Mouse (Mus musculus) G1E (cell line): ENCODE data around the gene Ddi2. TPM values are rescaled to one million over a fixed set of nuclear protein-coding genes. Genes with fewer than 3 reads are reported as not detected.
A peak's percentile ranks its signal among the peaks of the same experiment; 100 is the strongest.

ENCODE experiments used
- ATAC-seq: 2 replicates; pipeline ENCODE4 v1.8.0; 2016; ENCODE audit warnings: mild to moderate bottlenecking; ENCODE audit not compliant: insufficient number of reproducible peaks, poor library complexity, low FRiP score, severe bottlenecking; ENCODE audit errors: extremely low read depth
- DNase-seq: peaks from one replicate; pipeline ENCODE4 v3.0.0; 2012; ENCODE audit warnings: low spot score
- H3K27me3 ChIP-seq: 2 replicates; pipeline ENCODE4 v1.6.1; 2012; ENCODE audit warnings: mild to moderate bottlenecking, low read length, inconsistent platforms; ENCODE audit not compliant: insufficient read depth
- H3K36me3 ChIP-seq: replicated peaks from 2 replicates; pipeline ENCODE3; 2012; ENCODE audit warnings: mild to moderate bottlenecking, inconsistent platforms
- H3K4me1 ChIP-seq: 2 replicates; pipeline ENCODE4 v1.6.1; 2012; ENCODE audit warnings: low read depth, low read length, inconsistent platforms, mixed read lengths; ENCODE audit not compliant: insufficient read depth
- H3K4me3 ChIP-seq: 2 replicates; pipeline ENCODE4 v1.5.1; 2012; ENCODE audit warnings: low read depth, mild to moderate bottlenecking, inconsistent platforms, low read length, moderate library complexity, mixed read lengths
- H3K9me3 ChIP-seq: replicated peaks from 2 replicates; pipeline ENCODE4 v1.6.1; 2012; ENCODE audit warnings: inconsistent platforms
- CTCF ChIP-seq: IDR thresholded peaks from 2 replicates; pipeline ENCODE4 v1.5.1; 2012; ENCODE audit warnings: low read depth, low read length, inconsistent platforms, mixed read lengths
- GATA1 ChIP-seq: IDR thresholded peaks from 2 replicates; pipeline ENCODE4 v1.6.1; 2012; ENCODE audit warnings: borderline replicate concordance, low read length, inconsistent platforms, mixed read lengths
- GATA2 ChIP-seq: IDR thresholded peaks from 2 replicates; pipeline ENCODE4 v1.6.1; 2012; ENCODE audit warnings: low read depth, low read length, inconsistent platforms, borderline replicate concordance
- POLR2AphosphoS5 ChIP-seq: IDR thresholded peaks from 2 replicates; pipeline ENCODE4 v1.6.1; 2012; ENCODE audit warnings: low read depth, low read length, inconsistent platforms; ENCODE audit not compliant: insufficient replicate concordance
- TAL1 ChIP-seq: conservative IDR thresholded peaks from 2 replicates; pipeline ENCODE4 v1.6.1; 2012; ENCODE audit warnings: low read depth, low read length, inconsistent platforms, mixed read lengths
- polyA plus RNA-seq: library from polyadenylated mRNA; stranded (reverse); fragments of >175 nt; gene quantifications from 2 replicates; pipeline ENCODE4 v1.2.3, GENCODE M21; 2012
- total RNA-seq, 2 experiments: library from RNA; stranded (forward) in 1 of 2; stranded (reverse) in 1 of 2; fragments of 200-1000 nt in 1 of 2; fragments of >200 nt in 1 of 2; fragmentation: Nextera tagmentation in 1 of 2; gene quantifications; 2 replicates each; pipeline ENCODE4 v1.2.3; 2014 to 2017

Gene Ddi2
- total and polyA plus RNA-seq, 3 experiments, result 17.8 to 45.4 (median 27.9) TPM

DNA sequence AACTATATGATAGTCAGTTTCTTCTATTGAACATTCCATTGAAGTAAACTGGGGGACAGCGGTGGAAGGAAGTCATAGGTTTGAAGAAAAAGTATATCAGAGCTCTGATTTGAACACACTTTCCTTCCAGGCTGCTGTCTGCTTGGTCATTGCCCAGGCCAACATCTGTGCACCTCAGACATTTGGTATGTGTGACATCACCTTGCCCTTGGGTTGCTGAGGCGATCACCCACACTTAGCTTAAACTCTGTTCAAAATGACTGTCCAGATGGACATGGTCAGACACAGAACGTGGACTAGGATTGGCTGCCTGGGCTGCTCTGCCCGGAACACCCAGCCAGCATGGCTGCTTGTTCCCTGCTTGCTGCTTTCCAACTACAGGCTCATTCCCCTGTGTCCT, 19.2 kb upstream of the Ddi2 start:
- no peak for DNase-seq
- Histone ChIP-seq H3K4me3 (no peak overlapping the region), H3K27me3 (no peaks in the 10 kb centered on the region), H3K36me3 (no peaks in the 10 kb centered on the region), H3K4me1 (peaks cover 17% of the 10 kb centered on the region), H3K9me3 (no peaks in the 10 kb centered on the region)
- ATAC-seq, result no peak
- no peak for TF ChIP-seq POLR2AphosphoS5
- TF ChIP-seq GATA1, result no peak
- no peak for TF ChIP-seq GATA2
- TF ChIP-seq CTCF, result no peak
- no peak for TF ChIP-seq TAL1

DNA sequence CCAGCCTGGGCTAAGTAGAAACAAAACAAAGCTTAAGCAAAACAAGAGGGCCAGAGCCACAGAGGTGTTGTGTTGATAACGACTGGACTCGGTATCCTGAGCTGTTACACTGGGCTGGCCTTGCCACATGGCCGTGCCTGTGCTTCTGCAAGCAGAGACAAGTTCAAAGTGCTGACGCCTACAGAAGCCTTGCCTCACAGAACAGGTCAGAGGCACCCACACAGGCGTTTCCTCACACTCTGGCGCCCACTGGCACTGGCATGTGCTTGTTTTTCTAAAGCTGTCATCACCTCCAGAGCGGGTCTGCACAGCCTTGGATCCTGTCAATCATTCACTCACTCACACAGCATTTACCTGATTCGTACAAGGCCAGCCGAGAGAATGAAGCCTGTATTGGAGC, 18.6 kb upstream of the Ddi2 start:
- DNase-seq (no peak), ATAC-seq (no peak)
- Histone ChIP-seq H3K36me3 (no peaks in the 10 kb centered on the region), H3K4me1 (peaks cover 16% of the 10 kb centered on the region), H3K4me3 (no peak overlapping the region), H3K9me3 (no peaks in the 10 kb centered on the region), H3K27me3 (no peaks in the 10 kb centered on the region)
- TF ChIP-seq POLR2AphosphoS5 (no peak), GATA2 (no peak), TAL1 (no peak), GATA1 (no peak), CTCF (no peak)

DNA sequence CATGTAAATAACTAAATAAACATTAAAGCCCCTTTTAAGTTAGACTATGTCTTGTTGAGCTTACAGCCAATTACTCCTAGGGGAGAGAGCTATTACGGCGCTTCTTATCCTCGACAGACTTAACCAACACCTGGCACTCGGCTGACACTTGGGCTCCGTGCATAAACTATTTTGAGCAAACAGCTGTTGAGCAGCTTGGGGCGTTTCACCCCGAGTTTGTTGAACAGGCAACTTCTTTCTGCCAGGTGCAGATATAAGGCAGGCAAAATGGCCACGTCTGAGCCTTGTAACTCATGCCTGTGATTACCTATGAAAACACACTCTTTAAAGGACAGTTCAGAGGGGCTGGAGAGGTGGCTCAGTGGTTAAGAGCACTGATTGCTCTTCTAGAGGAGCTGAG, 14.8 kb upstream of the Ddi2 start:
- H3K9me3 ChIP-seq, result no peaks in the 10 kb centered on the region
- H3K27me3 ChIP-seq, result peaks cover 5% of the 10 kb centered on the region; the same call in 1 of the 2 replicates
- no peak for TF ChIP-seq GATA2
- no peak for TF ChIP-seq GATA1
- no peak for TF ChIP-seq CTCF
- no peak for TF ChIP-seq POLR2AphosphoS5
- TF ChIP-seq TAL1, result no peak
- ATAC-seq (no peak), DNase-seq (no peak)
- no peaks in the 10 kb centered on the region for H3K36me3 ChIP-seq
- H3K4me1 ChIP-seq, result peaks cover 11% of the 10 kb centered on the region
- H3K4me3 ChIP-seq, result no peak overlapping the region

DNA sequence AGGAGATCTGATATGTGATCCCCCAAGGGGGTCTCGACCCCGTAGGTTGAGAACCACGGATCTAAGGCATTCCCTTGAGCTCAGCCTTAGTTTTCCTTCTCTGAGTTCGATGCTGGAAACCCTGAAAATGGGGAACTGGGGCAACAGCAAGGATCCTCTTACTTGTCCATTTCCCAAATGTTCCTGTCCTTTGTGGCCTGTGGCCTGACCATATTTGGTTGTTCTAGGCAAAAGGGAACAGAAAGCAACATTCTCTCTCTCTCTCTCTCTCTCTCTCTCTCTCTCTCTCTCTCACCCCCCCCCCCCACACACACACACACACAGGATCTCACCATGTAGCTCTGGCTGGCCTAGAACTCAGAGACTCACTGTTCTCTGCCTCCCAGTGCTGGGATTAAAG, 13.6 kb upstream of the Ddi2 start:
- ATAC-seq (no peak), DNase-seq (no peak)
- H3K27me3 ChIP-seq, result peaks cover 5% of the 10 kb centered on the region; the same call in 1 of the 2 replicates
- H3K4me3 ChIP-seq, result no peak overlapping the region
- no peaks in the 10 kb centered on the region for H3K9me3 ChIP-seq
- H3K4me1 ChIP-seq, result peaks cover 15% of the 10 kb centered on the region
- no peak for TF ChIP-seq TAL1
- no peak for TF ChIP-seq CTCF
- TF ChIP-seq POLR2AphosphoS5, result no peak
- no peak for TF ChIP-seq GATA2
- no peak for TF ChIP-seq GATA1
- H3K36me3 ChIP-seq, result no peaks in the 10 kb centered on the region

DNA sequence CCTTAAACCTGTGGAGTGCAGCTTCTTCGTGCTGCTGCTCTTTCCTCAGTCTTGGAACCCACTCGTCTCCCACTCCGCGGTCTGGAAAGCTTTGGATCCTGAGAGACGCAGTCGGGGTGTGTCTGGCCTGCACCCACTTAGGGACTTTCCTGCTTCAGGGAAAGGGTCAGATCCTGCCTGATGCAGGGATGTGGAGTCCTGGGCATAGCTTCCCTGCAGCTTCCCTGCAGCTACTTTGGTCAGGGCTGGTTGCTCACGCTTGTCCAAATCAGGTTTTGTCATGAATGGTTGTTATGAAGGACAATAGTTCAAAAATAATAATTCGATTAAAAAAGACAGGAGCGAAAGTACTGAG, 12.0 kb upstream of the Ddi2 start:
- H3K4me1 ChIP-seq, result peaks cover 21% of the 10 kb centered on the region
- H3K4me3 ChIP-seq, result peak overlapping the region; percentile 53; the same call in 1 of the 2 replicates
- no peak for TF ChIP-seq TAL1
- no peak for TF ChIP-seq GATA2
- TF ChIP-seq GATA1, result no peak
- TF ChIP-seq CTCF, result no peak
- no peak for TF ChIP-seq POLR2AphosphoS5
- DNase-seq, result no peak
- H3K9me3 ChIP-seq, result no peaks in the 10 kb centered on the region
- H3K36me3 ChIP-seq, result no peaks in the 10 kb centered on the region
- peaks cover 11% of the 10 kb centered on the region; the same call in 1 of the 2 replicates for H3K27me3 ChIP-seq
- no peak for ATAC-seq

DNA sequence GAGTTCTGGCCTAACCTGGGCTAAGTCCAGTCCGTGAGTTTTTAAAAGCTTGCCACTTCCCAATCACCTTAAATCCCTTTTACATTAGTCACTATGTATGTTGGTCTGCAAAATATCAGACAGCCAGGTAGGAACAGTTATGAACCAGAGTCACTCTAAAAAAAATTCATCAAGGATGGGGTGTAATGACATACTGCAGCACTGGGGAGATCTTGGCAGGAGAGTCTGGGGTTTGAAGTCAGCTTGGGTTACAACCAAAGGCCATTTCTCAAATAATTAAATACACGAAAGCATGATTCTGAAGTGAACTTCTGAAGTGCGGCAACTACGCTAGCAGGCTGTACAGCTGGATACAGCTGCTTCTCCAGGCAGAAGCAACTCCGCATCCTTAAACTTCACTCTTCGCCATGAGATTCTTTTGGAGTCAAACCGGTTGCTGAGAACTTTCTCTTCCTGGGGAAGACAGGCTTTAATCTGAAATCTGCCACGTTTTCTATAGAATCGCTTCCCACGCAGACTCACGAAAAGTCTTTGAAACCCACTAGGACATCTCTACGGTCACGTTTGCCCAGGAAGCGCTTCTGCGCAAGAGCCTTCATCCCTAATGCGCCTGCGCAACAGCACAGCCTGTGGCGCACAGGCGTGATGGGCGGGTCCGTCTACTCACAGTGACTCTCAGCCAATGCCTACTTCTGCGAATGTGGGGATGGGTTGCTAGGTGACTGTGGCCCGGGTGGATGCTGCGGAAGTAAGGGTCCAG, 11.4 kb upstream of the Ddi2 start:
- peaks cover 21% of the 10 kb centered on the region for H3K4me1 ChIP-seq
- DNase-seq, result peak; percentile 74
- H3K9me3 ChIP-seq, result no peaks in the 10 kb centered on the region
- peak overlapping the region; percentile 53; the same call in 1 of the 2 replicates for H3K4me3 ChIP-seq
- ATAC-seq, result peak; percentile 80
- TF ChIP-seq TAL1 (no peak), POLR2AphosphoS5 (no peak), CTCF (no peak), GATA1 (no peak), GATA2 (no peak)
- H3K27me3 ChIP-seq, result peaks cover 13% of the 10 kb centered on the region; the same call in 1 of the 2 replicates
- no peaks in the 10 kb centered on the region for H3K36me3 ChIP-seq
